Mouse (Mus musculus) heart, adult 2 months (tissue): ENCODE results near the gene Vsig8.

ENCODE experiments used
- CTCF ChIP-seq: fragments of 200-600 bp; IDR thresholded peaks from 2 replicates; pipeline ENCODE4 v1.8.1; 2022; ENCODE audit warnings: antibody characterized with exemption, mild to moderate bottlenecking, moderate library complexity
- EP300 ChIP-seq: fragments of 200-500 bp; IDR thresholded peaks from 2 replicates; pipeline ENCODE4 v1.6.1; 2011; ENCODE audit warnings: low read depth, low read length, control low read depth; ENCODE audit not compliant: insufficient read depth
- POLR2A ChIP-seq: fragments of 200-500 bp; IDR thresholded peaks from 2 replicates; pipeline ENCODE4 v1.6.1; 2011; ENCODE audit warnings: mild to moderate bottlenecking, low read depth, low read length, control low read depth; ENCODE audit not compliant: insufficient read depth

GRCm38 (mm10) chr1:172549717-172550116 is 6.0 kb upstream of the Vsig8 start:
- TF ChIP-seq CTCF = no peak
- no peak for TF ChIP-seq POLR2A
- no peak for TF ChIP-seq EP300
